Mouse (Mus musculus) hindbrain, postnatal 0 days (tissue): Measurements from ENCODE around the gene Tmem201. TPM values are rescaled to one million over a fixed set of nuclear protein-coding genes. Genes with fewer than 3 reads are reported as not detected.

ENCODE experiments used
- ATAC-seq: fragments of 200-750 bp; cut with Nextera tagmentation; 2 replicates; pipeline ENCODE4 v1.8.0; 2017; ENCODE audit warnings: mild to moderate bottlenecking, moderate TSS enrichment, moderate library complexity
- DNase-seq: peaks from one replicate; pipeline ENCODE4 v3.0.0-alpha.2; 2015; ENCODE audit warnings: low spot score
- H3K27ac ChIP-seq: fragments of 300-500 bp; sonication (generic); 2 replicates; pipeline ENCODE4 v1.5.1; 2014; ENCODE audit warnings: mild to moderate bottlenecking
- H3K27me3 ChIP-seq: fragments of 300-500 bp; sonication (generic); 2 replicates; pipeline ENCODE4 v1.6.1; 2014; ENCODE audit warnings: low read length, mixed read lengths; ENCODE audit not compliant: insufficient read depth
- H3K36me3 ChIP-seq: fragments of 300-500 bp; sonication (generic); 2 replicates; pipeline ENCODE4 v1.6.1; 2014; ENCODE audit warnings: low read length, mixed read lengths; ENCODE audit not compliant: insufficient read depth
- H3K4me1 ChIP-seq: fragments of 300-500 bp; sonication (generic); 2 replicates; pipeline ENCODE4 v1.6.1; 2014; ENCODE audit warnings: antibody characterized with exemption, low read length, mixed read lengths; ENCODE audit not compliant: insufficient read depth
- H3K4me2 ChIP-seq: fragments of 300-500 bp; sonication (generic); 2 replicates; pipeline ENCODE4 v1.6.1; 2014; ENCODE audit warnings: low read depth, mild to moderate bottlenecking, low read length, moderate library complexity, mixed read lengths
- H3K4me3 ChIP-seq: fragments of 300-500 bp; sonication (generic); 2 replicates; pipeline ENCODE4 v1.5.1; 2014; ENCODE audit warnings: low read length
- H3K9ac ChIP-seq: fragments of 300-500 bp; sonication (generic); replicated peaks from 2 replicates; pipeline ENCODE4 v1.6.1; 2014; ENCODE audit warnings: mild to moderate bottlenecking, low read length, moderate library complexity, mixed read lengths
- H3K9me3 ChIP-seq: fragments of 300-500 bp; sonication (generic); 2 replicates; pipeline ENCODE4 v1.6.1; 2016; ENCODE audit warnings: low read length, mixed read lengths
- CTCF ChIP-seq: IDR thresholded peaks from 2 replicates; pipeline ENCODE4 v1.5.1; 2016; ENCODE audit warnings: antibody characterized with exemption, control low read depth, low read depth
- WGBS: fragments of 180-500 bp; shearing (Covaris S2); extraction: QIAGEN DNeasy Blood & Tissue Kit; methylation state at CpG from one replicate; pipeline ENCODE4 v1.1.7; 2014; 5-methylcytosine and 5-hydroxymethylcytosine counted together
- polyA plus RNA-seq: library from polyadenylated mRNA; unstranded; fragments of >200 nt; fragmentation: Nextera tagmentation; extraction: Ambion mirVana; gene quantifications from 2 replicates; pipeline ENCODE4 v1.2.1, GENCODE M21; 2015
- total RNA-seq: library from RNA; depleted of rRNA; stranded (reverse); fragments of >200 nt; gene quantifications from 2 replicates; pipeline ENCODE4 v1.2.3, GENCODE M21; 2014; rRNA removed

Tmem201 gene
- 69.8 and 80.2 TPM in 2 replicates for total RNA-seq
- polyA plus RNA-seq, result 41.2 and 44.7 TPM in 2 replicates

DNA sequence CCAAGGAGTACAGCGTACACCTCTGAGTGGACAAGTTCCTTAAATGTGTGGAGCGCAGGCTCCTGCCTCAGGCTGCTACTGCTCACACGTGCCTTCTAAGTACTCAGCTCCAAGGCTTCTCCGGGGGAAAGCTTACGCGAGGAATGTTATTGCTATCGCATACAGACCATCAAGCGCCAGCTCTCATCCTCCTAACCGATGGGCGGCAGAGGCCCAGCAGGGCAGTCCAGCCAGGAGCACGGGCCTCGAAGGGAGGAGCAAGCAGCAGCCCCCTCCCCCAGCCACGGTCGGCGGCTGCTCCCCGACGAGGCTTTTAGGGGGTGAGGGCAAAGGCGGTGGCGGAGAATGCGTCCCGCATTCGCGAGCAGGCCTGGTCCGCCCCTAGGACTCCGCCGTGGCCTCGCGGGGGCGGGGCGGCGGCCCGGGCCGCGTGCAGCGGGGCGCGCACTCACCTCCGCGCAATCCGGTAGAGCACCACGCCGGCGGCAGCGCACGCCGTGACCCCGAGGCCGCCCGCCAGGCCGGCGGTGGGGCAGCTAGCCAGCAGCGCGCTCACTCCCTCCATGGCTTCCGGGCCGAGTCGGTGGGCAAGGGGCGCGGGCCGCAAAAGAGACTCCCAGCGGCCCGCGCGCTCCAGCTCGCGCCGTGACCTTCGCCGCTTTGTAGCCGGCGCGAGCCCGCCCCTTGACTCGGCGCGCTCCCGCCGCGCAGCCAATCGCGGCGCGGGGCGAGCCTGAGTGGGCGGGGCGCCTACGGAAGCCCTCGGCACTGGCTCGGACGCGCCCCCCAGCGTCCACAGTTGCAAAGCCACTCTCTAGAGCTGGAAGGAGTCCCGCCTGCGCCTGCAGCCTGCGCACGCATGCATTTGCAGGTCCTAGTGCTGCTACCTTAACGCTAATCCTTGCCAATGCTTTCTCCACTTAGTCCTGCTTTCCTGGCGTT is at the start of gene Tmem201:
Gene Tmem201 (minus strand): TSS at position 662 of the 942 bp plus-strand sequence.
- H3K9me3 ChIP-seq, result no peaks in the 10 kb centered on the region
- peak within 1 kb of the TSS; percentile 69 for H3K4me3 ChIP-seq
- TF ChIP-seq CTCF, result peak; percentile 81
- peak; percentile 91 for ATAC-seq
- peak within 1 kb of the TSS; percentile 88 for H3K9ac ChIP-seq
- H3K4me2 ChIP-seq, result peak within 1 kb of the TSS; percentile 61
- H3K27me3 ChIP-seq, result no peaks in the 10 kb centered on the region
- peak; percentile 99 for DNase-seq
- peak within 1 kb of the TSS; percentile 86 for H3K27ac ChIP-seq
- WGBS, result under 1% methylated on average over 87 of the region's 97 CpGs
- H3K36me3 ChIP-seq, result no peaks in the 10 kb centered on the region; the same call in 1 of the 2 replicates
- H3K4me1 ChIP-seq, result peaks cover 38% of the 10 kb centered on the region

- Histone ChIP-seq H3K9me3 (no peaks in the 10 kb centered on the region), H3K27ac (no peak overlapping the region), H3K27me3 (no peaks in the 10 kb centered on the region), H3K4me3 (no peak overlapping the region), H3K9ac (no peak overlapping the region), H3K36me3 (no peaks in the 10 kb centered on the region), H3K4me2 (no peak overlapping the region), H3K4me1 (no peaks in the 10 kb centered on the region; the same call in 1 of the 2 replicates)
- no peak for TF ChIP-seq CTCF
- WGBS, result 88% methylated on average over 5 of the region's 5 CpGs
- ATAC-seq, result no peak
- DNase-seq, result no peak
These were observed 47.1 kb upstream of the Tmem201 start for GRCm38 (mm10) chr4:149784901-149785300.

DNA sequence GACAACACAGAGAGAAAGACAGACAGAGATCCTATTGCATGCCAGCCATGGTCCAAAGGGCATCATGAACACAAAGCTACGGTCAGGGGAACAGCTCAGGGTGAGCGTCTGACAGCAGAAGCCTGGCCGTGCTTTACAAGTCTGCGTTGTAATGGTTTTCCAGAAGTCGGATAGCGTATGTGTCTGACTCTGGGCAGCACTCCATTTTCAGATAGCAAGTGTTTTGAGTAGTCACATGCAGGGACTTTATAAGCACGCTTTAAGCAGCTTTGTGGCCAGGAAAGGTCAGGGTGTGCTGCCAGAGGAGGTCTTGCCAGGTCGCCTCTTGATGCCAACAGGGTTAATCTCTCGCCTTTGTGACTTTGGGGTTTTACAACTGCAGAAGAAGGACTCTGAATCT is 46.5 kb upstream of the Tmem201 start:
- no peaks in the 10 kb centered on the region for H3K27me3 ChIP-seq

DNA sequence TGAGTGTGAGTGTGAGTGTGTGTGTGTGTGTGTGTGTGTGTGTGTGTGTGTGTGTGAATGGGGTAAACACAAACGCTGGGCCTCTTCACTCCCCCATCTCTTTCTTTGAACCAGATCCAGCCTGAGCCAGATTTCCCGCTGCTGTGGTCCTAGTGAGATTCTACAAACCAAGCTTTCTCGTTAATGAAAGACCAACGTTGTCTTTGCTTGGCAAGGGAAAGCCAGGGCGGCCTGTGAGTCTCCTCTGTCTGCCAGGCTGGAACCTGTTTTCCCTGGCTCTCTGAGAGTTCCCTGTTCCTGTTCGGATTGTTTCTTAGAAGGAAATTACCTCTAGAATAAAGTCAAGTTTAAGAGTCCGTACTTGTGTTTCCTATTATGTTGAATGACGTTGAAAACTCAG is 45.1 kb upstream of the Tmem201 start:
- DNase-seq (peak; percentile 67), ATAC-seq (peak; percentile 83)
- H3K4me2 ChIP-seq, result no peak overlapping the region
- no peak overlapping the region for H3K4me3 ChIP-seq
- H3K27me3 ChIP-seq, result no peaks in the 10 kb centered on the region
- no peaks in the 10 kb centered on the region for H3K36me3 ChIP-seq
- no peaks in the 10 kb centered on the region for H3K9me3 ChIP-seq
- no peak for TF ChIP-seq CTCF
- H3K4me1 ChIP-seq, result no peaks in the 10 kb centered on the region
- no peak overlapping the region for H3K9ac ChIP-seq
- 52% methylated on average over 8 of the region's 8 CpGs for WGBS
- peak overlapping the region; percentile 79 for H3K27ac ChIP-seq

More for the DNA sequence above, 46.5 kb upstream of the Tmem201 start:
- WGBS, result 83% methylated on average over 9 of the region's 9 CpGs
- DNase-seq, result no peak
- Histone ChIP-seq H3K9ac (no peak overlapping the region), H3K36me3 (no peaks in the 10 kb centered on the region), H3K4me1 (no peaks in the 10 kb centered on the region; the same call in 1 of the 2 replicates), H3K27ac (no peak overlapping the region), H3K4me2 (no peak overlapping the region), H3K4me3 (no peak overlapping the region), H3K9me3 (no peaks in the 10 kb centered on the region)
- no peak for ATAC-seq
- no peak for TF ChIP-seq CTCF

DNA sequence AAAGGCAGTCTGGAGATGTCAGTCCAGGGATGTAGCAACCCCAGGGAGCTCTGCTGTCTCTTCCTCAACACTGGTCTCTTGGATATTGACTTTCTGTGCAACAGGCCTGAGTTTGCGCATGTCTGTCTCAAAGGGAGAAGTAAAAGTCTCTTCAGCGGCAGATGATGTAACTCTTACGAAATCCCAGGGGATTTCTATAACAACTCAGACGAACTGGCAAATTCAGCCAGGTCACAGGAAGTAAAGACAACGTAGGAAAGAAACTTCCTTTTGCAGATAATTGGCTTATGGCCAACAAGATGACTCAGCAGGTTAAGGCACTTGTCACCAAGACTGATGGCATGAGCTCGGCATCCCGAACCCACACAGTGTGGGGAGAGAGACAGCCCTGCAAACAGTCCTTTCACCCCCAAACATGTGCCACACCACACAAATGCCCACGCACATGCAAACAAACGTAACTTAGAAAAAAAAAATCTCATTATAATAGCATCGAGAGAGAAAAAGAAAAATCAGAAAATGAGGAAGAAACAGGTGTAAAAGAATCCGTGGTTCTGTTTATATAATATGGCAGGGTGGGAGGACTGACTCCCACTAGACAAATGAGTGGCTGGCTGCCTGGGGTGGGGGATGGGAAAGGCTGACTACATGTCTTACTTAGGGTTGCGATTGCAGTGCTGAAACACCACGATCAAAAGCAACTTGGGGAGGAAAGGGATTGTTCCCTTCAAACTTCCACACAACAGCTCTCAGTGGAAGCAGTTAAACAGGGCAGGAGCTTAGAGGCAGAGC is 42.9 kb upstream of the Tmem201 start:
- DNase-seq (peak; percentile 39), ATAC-seq (no peak)
- Histone ChIP-seq H3K4me2 (no peak overlapping the region), H3K9ac (no peak overlapping the region), H3K9me3 (no peaks in the 10 kb centered on the region), H3K27ac (no peak overlapping the region), H3K27me3 (no peaks in the 10 kb centered on the region), H3K36me3 (no peaks in the 10 kb centered on the region), H3K4me3 (no peak overlapping the region), H3K4me1 (no peaks in the 10 kb centered on the region)
- TF ChIP-seq CTCF, result no peak
- 74% methylated on average over 13 of the region's 13 CpGs for WGBS

- WGBS, result 76% methylated on average over 9 of the region's 9 CpGs
- H3K27ac ChIP-seq, result no peak overlapping the region
- ATAC-seq, result no peak
These were observed 42.1 kb upstream of the Tmem201 start for GRCm38 (mm10) chr4:149779966-149780365.

More at GRCm38 (mm10) chr4:149779966-149780365, 42.1 kb upstream of the Tmem201 start:
- Histone ChIP-seq H3K4me1 (no peaks in the 10 kb centered on the region), H3K4me2 (no peak overlapping the region), H3K27me3 (no peaks in the 10 kb centered on the region), H3K9me3 (no peaks in the 10 kb centered on the region), H3K9ac (no peak overlapping the region), H3K36me3 (no peaks in the 10 kb centered on the region), H3K4me3 (no peak overlapping the region)
- no peak for TF ChIP-seq CTCF
- DNase-seq, result no peak
